Mouse (Mus musculus) intestine, embryonic 15.5 days (tissue): Measurements from ENCODE around the gene Cdipt. TPM values are rescaled to one million over a fixed set of nuclear protein-coding genes. Genes with fewer than 3 reads are reported as not detected.

Experiments used
- ATAC-seq: fragments of 200-750 bp; cut with Nextera tagmentation; 2 replicates; pipeline ENCODE4 v1.8.0; 2017; ENCODE audit warnings: moderate TSS enrichment, moderate library complexity
- H3K27ac ChIP-seq: fragments of 300-500 bp; sonication (generic); 2 replicates; pipeline ENCODE4 v1.5.1; 2015; ENCODE audit warnings: mild to moderate bottlenecking, inconsistent platforms
- H3K27me3 ChIP-seq: fragments of 300-500 bp; sonication (generic); replicated peaks from 2 replicates; pipeline ENCODE4 v1.6.1; 2015; ENCODE audit warnings: inconsistent platforms
- H3K36me3 ChIP-seq: fragments of 300-500 bp; sonication (generic); 2 replicates; pipeline ENCODE4 v1.6.1; 2015; ENCODE audit warnings: inconsistent platforms
- H3K4me1 ChIP-seq: fragments of 300-500 bp; sonication (generic); replicated peaks from 2 replicates; pipeline ENCODE4 v1.6.1; 2015; ENCODE audit warnings: inconsistent platforms
- H3K4me2 ChIP-seq: fragments of 300-500 bp; sonication (generic); replicated peaks from 2 replicates; pipeline ENCODE4 v1.6.1; 2015; ENCODE audit warnings: mild to moderate bottlenecking, inconsistent platforms
- H3K4me3 ChIP-seq: fragments of 300-500 bp; sonication (generic); replicated peaks from 2 replicates; pipeline ENCODE4 v1.5.1; 2015; ENCODE audit warnings: inconsistent platforms
- H3K9ac ChIP-seq: fragments of 300-500 bp; sonication (generic); 2 replicates; pipeline ENCODE4 v1.6.1; 2015; ENCODE audit warnings: inconsistent platforms
- H3K9me3 ChIP-seq: fragments of 300-500 bp; sonication (generic); 2 replicates; pipeline ENCODE4 v1.6.1; 2016; ENCODE audit warnings: inconsistent platforms
- WGBS: fragments of 180-500 bp; shearing (Covaris S2); methylation state at CpG from one replicate; pipeline ENCODE4 v1.1.7; 2015; 5-methylcytosine and 5-hydroxymethylcytosine counted together
- polyA plus RNA-seq: library from polyadenylated mRNA; unstranded; fragments of >200 nt; fragmentation: Nextera tagmentation; extraction: Ambion mirVana; gene quantifications from 2 replicates; pipeline ENCODE4 v1.2.1, GENCODE M21; 2015

Gene Cdipt
- 123 and 136 TPM in 2 replicates for polyA plus RNA-seq

- H3K27me3 ChIP-seq: no peaks in the 10 kb centered on the region
- H3K4me3 ChIP-seq: peak within 1 kb of the TSS; percentile 73
- no peak for ATAC-seq
- peak within 1 kb of the TSS; percentile 72 for H3K4me2 ChIP-seq
- 5% methylated on average over 1 of the region's 1 CpGs for WGBS
- H3K4me1 ChIP-seq: peaks cover 6% of the 10 kb centered on the region
- H3K36me3 ChIP-seq: peaks cover 18% of the 10 kb centered on the region
- H3K9ac ChIP-seq: peak within 1 kb of the TSS; percentile 89
- no peaks in the 10 kb centered on the region for H3K9me3 ChIP-seq
- H3K27ac ChIP-seq: peak within 1 kb of the TSS; percentile 96
Measured at GRCm38 (mm10) chr7:126975893-126975949, at the start of gene Cdipt. TSS of gene Cdipt (plus strand) at chr7:126975914.

DNA sequence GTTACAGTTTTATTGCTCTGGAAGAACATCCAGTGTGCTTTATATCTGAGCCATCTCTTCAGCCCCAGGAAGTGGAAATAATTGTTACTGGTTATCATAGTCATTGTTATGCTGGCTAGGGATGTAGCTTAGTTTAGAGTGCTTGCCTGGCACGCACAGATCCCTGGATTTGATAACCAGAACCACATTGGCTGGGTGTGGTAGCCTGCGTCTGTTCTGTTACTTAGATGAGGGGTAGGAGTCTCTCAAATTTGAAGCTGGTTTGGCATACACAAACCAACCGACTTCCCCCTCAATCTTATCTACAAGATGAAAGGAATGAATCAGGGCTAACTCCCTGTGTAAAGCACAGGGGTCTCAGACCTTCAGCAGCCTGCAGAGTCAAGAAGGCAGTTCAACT is 49.4 kb upstream of the Cdipt start:
- no peak for ATAC-seq
- no peaks in the 10 kb centered on the region for H3K9me3 ChIP-seq
- H3K4me2 ChIP-seq: no peak overlapping the region
- WGBS: 28% methylated on average over 3 of the region's 3 CpGs
- no peak overlapping the region for H3K9ac ChIP-seq
- H3K4me3 ChIP-seq: no peak overlapping the region
- H3K4me1 ChIP-seq: peaks cover 14% of the 10 kb centered on the region
- no peaks in the 10 kb centered on the region for H3K27me3 ChIP-seq
- no peak overlapping the region for H3K27ac ChIP-seq
- no peaks in the 10 kb centered on the region for H3K36me3 ChIP-seq

GRCm38 (mm10) chr7:126928384-126929037 is 47.2 kb upstream of the Cdipt start, which contains the start of gene Kctd13:
TSS of gene Kctd13 (plus strand) at chr7:126928879.
- Histone ChIP-seq H3K27ac (peak within 1 kb of the TSS; percentile 61), H3K36me3 (peaks cover 4% of the 10 kb centered on the region; the same call in 1 of the 2 replicates), H3K9ac (peak within 1 kb of the TSS; percentile 82), H3K4me1 (peaks cover 5% of the 10 kb centered on the region; the same call in 1 of the 2 replicates), H3K4me3 (peak within 1 kb of the TSS; percentile 63), H3K27me3 (no peaks in the 10 kb centered on the region), H3K9me3 (no peaks in the 10 kb centered on the region), H3K4me2 (peak within 1 kb of the TSS; percentile 85)
- 3% methylated on average over 56 of the region's 56 CpGs for WGBS
- ATAC-seq: peak; percentile 99

GRCm38 (mm10) chr7:126929046-126929445 is 46.7 kb upstream of the Cdipt start:
- Histone ChIP-seq H3K4me3 (peak overlapping the region; percentile 63), H3K9ac (peak overlapping the region; percentile 82), H3K4me2 (peak overlapping the region; percentile 85), H3K9me3 (no peaks in the 10 kb centered on the region), H3K4me1 (peaks cover 5% of the 10 kb centered on the region; the same call in 1 of the 2 replicates), H3K27ac (peak overlapping the region; percentile 61), H3K36me3 (peaks cover 4% of the 10 kb centered on the region; the same call in 1 of the 2 replicates), H3K27me3 (no peaks in the 10 kb centered on the region)
- under 1% methylated on average over 27 of the region's 27 CpGs for WGBS
- ATAC-seq: peak; percentile 79

DNA sequence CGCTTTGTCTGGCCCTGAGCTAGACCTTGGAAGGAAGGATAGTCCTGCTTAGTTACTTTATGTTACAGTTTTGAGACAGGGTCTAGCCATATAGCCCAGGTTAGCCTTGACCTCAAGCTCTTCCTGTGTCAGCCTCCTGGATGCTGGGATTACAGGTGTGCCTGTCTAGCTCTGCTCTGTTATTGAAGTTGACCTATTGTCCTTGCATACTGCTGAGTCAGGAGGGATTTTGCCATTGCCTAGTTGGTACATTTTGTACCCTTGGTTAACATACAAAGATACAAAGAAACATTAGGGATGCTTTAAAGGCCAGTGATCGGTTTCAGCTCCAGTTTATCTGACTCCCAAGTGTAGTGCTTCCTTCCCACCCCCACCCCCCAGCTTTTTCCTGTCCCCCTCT is 43.1 kb upstream of the Cdipt start:
- no peak overlapping the region for H3K27ac ChIP-seq
- no peak overlapping the region for H3K4me2 ChIP-seq
- H3K36me3 ChIP-seq: peaks cover 4% of the 10 kb centered on the region; the same call in 1 of the 2 replicates
- WGBS: 79% methylated on average over 2 of the region's 2 CpGs
- H3K27me3 ChIP-seq: no peaks in the 10 kb centered on the region
- no peaks in the 10 kb centered on the region for H3K9me3 ChIP-seq
- ATAC-seq: no peak
- peaks cover 5% of the 10 kb centered on the region; the same call in 1 of the 2 replicates for H3K4me1 ChIP-seq
- H3K4me3 ChIP-seq: no peak overlapping the region
- H3K9ac ChIP-seq: no peak overlapping the region

GRCm38 (mm10) chr7:126941171-126941570 is 34.5 kb upstream of the Cdipt start:
- H3K36me3 ChIP-seq: peaks cover 4% of the 10 kb centered on the region; the same call in 1 of the 2 replicates
- H3K9me3 ChIP-seq: no peaks in the 10 kb centered on the region
- H3K4me1 ChIP-seq: no peaks in the 10 kb centered on the region
- no peaks in the 10 kb centered on the region for H3K27me3 ChIP-seq
- no peak overlapping the region for H3K27ac ChIP-seq
- no peak overlapping the region for H3K4me2 ChIP-seq
- H3K9ac ChIP-seq: no peak overlapping the region
- no peak for ATAC-seq
- 46% methylated on average over 6 of the region's 6 CpGs for WGBS
- H3K4me3 ChIP-seq: no peak overlapping the region

DNA sequence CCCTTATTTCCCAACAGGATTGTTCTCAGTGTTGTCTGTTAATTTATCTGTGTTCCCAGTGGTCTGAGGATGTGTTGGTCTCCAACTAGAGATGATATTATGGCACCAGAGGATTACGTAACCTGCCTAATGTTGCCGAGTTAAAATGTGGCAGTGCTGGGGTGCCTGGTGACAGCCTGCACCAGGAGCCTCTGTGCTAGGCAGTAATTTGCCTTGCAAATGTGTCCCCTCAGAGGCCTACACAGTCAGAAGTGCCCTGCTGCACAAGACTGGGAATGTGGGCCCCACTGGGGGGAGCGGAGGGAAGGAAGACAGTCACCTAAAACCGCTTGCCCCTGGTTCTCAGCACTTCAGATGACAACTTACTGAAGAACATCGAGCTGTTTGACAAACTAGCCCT is 33.9 kb upstream of the Cdipt start:
- no peak for ATAC-seq
- H3K4me1 ChIP-seq: no peaks in the 10 kb centered on the region
- H3K27me3 ChIP-seq: no peaks in the 10 kb centered on the region
- no peak overlapping the region for H3K27ac ChIP-seq
- peaks cover 4% of the 10 kb centered on the region; the same call in 1 of the 2 replicates for H3K36me3 ChIP-seq
- no peak overlapping the region for H3K4me3 ChIP-seq
- no peak overlapping the region for H3K9ac ChIP-seq
- no peak overlapping the region for H3K4me2 ChIP-seq
- WGBS: 79% methylated on average over 5 of the region's 5 CpGs
- no peaks in the 10 kb centered on the region for H3K9me3 ChIP-seq

- peaks cover 17% of the 10 kb centered on the region for H3K27me3 ChIP-seq
Measured at GRCm38 (mm10) chr7:126946530-126946929, 29.2 kb upstream of the Cdipt start.

DNA sequence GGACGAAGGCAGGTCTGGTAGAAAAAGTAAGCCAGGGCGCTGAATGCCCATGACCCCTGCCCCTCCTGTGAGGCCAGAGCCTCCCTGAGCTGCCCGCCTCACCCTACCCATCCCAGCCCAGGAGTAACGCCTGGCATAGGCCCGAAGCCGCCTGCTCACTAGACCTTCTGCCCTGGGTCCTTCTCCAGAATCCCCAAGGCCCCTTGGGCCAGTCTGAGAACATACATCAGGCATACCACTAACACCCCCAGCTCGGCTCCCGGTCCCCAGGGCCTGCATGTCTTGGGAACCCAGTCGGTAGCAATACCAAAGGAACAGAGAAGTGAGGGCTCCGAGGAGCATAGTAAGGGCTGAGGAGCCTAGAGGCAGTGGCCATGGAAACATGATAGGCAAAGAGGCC is 27.1 kb upstream of the Cdipt start:
- Histone ChIP-seq H3K9ac (no peak overlapping the region), H3K27ac (no peak overlapping the region), H3K4me1 (peaks cover 13% of the 10 kb centered on the region), H3K36me3 (0 out of 2 replicates have a peak, but pooled peaks cover 4% of the 10 kb centered on the region), H3K4me3 (no peak overlapping the region), H3K4me2 (0 out of 2 replicates have a peak overlapping the region, but pooled peaks have one; percentile 100), H3K27me3 (peaks cover 31% of the 10 kb centered on the region), H3K9me3 (no peaks in the 10 kb centered on the region)
- ATAC-seq: no peak
- WGBS: 79% methylated on average over 10 of the region's 10 CpGs

More at GRCm38 (mm10) chr7:126946530-126946929, 29.2 kb upstream of the Cdipt start:
- H3K4me3 ChIP-seq: no peak overlapping the region
- no peaks in the 10 kb centered on the region for H3K9me3 ChIP-seq
- WGBS: 56% methylated on average over 3 of the region's 3 CpGs
- 0 out of 2 replicates have a peak, but pooled peaks cover 4% of the 10 kb centered on the region for H3K36me3 ChIP-seq
- no peak overlapping the region for H3K27ac ChIP-seq
- no peak for ATAC-seq
- peaks cover 13% of the 10 kb centered on the region for H3K4me1 ChIP-seq
- no peak overlapping the region for H3K9ac ChIP-seq
- no peak overlapping the region for H3K4me2 ChIP-seq

- Histone ChIP-seq H3K36me3 (0 out of 2 replicates have a peak, but pooled peaks cover 4% of the 10 kb centered on the region), H3K27ac (no peak within 1 kb of the TSS), H3K4me3 (peak within 1 kb of the TSS; percentile 50), H3K9ac (peak within 1 kb of the TSS; percentile 37), H3K4me1 (peaks cover 13% of the 10 kb centered on the region), H3K27me3 (peaks cover 31% of the 10 kb centered on the region), H3K4me2 (peak within 1 kb of the TSS; percentile 100), H3K9me3 (no peaks in the 10 kb centered on the region)
- WGBS: under 1% methylated on average over 21 of the region's 21 CpGs
- no peak; the same call in none of the 2 replicates for ATAC-seq
Measured at GRCm38 (mm10) chr7:126949403-126949792, 26.3 kb upstream of the Cdipt start, which contains the start of gene Asphd1. TSS of gene Asphd1 (minus strand) at chr7:126949582.

DNA sequence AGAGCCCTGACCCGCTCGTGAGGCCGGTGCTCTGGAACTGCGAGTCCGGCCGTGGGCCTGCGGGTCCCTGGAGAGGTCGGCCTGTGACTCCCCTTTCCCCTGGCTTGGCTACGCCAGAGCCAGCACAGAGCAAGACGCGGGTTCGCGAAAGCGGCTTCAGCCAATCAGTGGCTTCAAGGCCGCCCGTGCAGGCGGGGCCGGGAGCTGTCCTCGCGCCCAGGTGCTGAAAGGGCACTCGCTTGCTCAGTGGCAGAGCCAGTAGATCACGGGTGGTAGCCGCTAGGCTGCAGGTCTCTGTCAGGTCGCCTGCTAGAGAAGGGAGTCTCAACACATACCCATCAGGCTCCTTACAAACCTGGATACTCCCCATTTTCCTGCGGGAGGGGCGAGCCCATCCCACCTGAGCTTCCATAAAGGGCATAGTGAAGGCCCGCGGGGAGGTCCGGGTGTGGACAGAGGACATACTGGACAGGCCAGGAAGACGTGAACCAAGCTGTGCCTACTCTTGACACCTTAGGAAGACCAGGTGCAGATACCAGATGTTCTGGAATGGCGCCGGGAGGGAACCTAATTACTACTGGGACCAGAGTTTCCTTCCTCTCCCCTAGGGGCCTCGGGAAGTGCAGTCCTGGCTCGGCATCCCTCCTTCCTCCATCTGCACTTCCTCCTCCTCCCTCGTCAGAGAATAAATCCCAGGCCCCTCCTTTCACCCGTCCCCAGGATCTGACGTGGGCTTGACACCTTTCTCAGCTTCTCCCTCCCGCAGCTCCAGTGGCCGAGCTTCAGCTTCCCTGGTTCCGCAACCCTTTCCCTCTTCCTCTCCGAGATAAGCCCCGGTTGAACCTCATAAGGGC is 25.7 kb upstream of the Cdipt start, which contains the start of gene Sez6l2:
Sez6l2 (plus strand) TSS at position 771 of the 854 bp plus-strand sequence.
- no peaks in the 10 kb centered on the region for H3K9me3 ChIP-seq
- ATAC-seq: peak; percentile 92
- peak within 1 kb of the TSS; percentile 100 for H3K4me2 ChIP-seq
- under 1% methylated on average over 42 of the region's 42 CpGs for WGBS
- no peak within 1 kb of the TSS for H3K27ac ChIP-seq
- peaks cover 13% of the 10 kb centered on the region for H3K4me1 ChIP-seq
- peak within 1 kb of the TSS; percentile 50 for H3K4me3 ChIP-seq
- 0 out of 2 replicates have a peak, but pooled peaks cover 2% of the 10 kb centered on the region for H3K36me3 ChIP-seq
- H3K27me3 ChIP-seq: peaks cover 31% of the 10 kb centered on the region
- peak within 1 kb of the TSS; percentile 37 for H3K9ac ChIP-seq
